Mouse (Mus musculus) liver, adult (tissue): ENCODE measurements at regions not wholly inside any gene's neighbourhood (a gene's known extent, or its start where the extent isn't known, plus 50 kb on each side); places are given as distances from the start of the nearest gene placed in this dataset.

Source experiments
- GATA4 ChIP-seq: IDR thresholded peaks from 2 replicates; pipeline ENCODE4 v1.6.1; 2014; ENCODE audit warnings: mild to moderate bottlenecking, low read length; ENCODE audit not compliant: insufficient replicate concordance

DNA sequence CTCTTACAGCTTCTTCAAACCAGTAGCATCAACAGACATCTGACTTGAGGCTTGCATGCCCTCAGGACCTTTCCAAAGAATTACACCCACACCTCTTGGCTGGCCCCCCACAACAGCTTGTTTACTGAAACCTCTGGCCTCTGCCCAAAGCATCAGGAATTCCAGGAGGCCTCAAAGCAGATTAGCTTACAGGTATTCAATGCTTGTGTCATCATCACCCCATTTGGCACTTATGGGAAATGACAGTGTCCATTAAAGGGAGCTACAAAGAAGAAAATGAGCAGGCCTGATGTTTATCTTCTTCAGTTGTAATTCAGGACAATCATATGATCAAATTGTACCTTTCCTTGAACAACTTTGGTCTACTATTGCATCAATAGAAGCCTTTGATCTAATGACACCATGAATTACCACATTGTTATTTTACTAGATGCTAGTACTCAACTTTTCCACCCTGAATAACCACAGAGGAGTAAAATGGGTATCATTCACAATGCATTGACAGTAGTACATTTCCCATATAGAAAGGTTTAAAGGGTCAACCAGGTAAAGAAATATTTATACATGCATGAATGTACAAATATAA lies 147.1 kb upstream of the Ahr start:
- no peak for TF ChIP-seq GATA4

DNA sequence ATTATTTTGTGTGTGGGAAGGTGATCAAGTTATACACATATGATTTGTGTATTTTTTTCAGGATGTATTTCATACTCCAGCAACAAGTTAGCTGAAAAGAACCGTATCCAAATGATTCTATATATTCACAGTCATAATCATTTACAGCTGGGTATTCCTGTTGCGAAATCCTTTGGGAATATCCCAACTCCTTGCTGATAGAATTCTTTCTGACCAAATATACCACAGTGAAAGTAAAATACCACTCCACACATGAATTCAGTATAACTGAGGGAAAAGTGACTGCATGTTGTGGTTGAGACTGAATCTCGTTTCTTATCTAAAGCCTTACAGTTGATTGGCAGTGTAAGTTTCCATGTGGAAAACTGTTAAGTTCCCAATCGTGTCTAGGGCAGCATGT lies 145.1 kb upstream of the Ahr start:
- no peak for TF ChIP-seq GATA4

DNA sequence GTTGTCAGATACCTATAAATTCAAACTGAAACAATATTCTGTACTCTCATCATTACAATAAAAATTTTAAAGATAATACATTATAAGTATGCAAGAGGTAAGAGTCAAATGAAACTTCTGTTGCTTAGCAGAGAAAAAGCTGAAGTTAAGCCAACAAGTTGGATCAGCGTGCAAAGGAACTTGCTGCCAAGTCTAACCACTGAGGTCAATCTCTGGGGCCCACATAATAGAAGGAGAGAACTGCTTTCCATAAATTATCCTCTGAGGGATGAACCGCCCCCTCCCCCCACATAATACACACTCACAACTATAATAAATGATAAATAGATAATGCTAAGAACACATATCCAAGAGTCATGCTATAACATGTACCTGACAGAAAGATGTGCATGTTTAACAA lies 144.2 kb upstream of the Ahr start:
- no peak for TF ChIP-seq GATA4

DNA sequence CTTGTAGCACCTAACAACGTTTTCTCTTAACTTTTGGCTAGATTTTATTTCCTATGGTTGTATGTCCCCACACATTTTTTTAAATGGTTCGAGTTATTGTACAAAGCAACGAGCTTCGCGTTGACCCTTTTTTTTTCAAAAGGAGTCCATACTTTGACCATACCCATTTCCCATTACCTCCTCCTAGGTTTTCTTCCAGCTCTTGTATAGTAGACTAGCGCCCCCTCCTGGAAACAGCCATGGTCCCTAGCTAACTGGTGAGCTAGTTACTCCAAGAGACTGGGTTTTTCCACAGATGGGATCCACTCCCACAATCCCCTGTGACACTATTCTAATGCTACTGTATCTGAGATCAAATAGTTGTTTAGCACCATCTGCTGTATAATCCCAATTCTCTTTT lies 139.6 kb upstream of the Ahr start:
- no peak for TF ChIP-seq GATA4

DNA sequence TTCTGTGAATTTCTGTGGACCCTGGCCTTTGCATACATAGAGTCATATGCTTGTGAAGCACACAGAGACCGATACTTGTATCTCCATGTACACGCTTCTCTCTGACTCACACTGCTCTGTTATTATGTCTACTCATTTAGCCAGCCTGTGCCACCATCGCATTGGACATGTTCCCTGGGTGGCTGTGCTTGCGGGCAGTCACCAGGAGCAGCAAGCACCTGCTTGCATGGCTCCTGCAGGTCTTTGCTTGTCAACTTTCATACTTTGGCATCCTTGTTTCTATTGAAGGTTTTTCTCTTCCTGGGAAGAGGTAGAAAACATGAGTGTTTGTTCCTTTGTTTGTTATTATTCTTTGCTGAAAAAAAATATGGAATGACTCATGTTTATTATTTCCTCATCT lies 136.1 kb upstream of the Ahr start:
- no peak for TF ChIP-seq GATA4

DNA sequence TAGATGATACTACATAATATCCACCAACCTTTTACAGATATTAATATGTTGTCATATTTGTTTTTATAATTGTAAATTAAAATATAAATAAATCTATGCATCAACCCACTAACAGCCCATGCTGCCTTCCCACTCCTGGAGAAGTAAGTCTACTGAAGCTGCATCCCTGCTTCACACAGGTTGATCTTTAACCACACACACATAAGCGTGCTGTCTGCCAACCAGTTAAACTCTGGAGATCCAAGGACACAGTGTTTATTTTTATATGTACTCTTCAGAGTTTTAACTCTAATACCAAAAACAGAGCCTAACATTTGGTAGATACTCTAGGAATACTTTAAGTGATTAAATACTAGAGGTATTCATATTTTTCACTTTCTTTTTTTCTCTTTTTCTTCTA lies 133.9 kb upstream of the Ahr start:
- no peak for TF ChIP-seq GATA4

DNA sequence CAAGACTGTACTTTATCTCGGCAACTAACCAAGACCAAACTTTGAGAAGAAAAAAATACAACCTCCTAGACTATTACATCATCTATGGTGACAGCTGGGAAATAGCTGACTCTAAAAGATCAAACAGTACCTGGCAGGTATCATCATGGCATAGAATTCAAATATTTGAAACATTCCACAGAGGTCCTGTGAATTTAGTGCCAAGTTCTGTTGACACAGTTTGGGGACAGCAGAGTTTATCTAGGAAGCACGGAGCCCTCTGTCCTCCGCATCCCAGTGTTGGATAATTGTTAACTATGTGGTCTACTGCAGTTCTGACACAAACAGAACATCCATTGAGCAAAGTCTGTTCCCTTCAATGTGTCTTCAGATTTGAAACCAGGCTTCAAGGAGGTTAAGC lies 132.9 kb upstream of the Ahr start:
- peak; percentile 39; the same call in 1 of the 2 replicates for TF ChIP-seq GATA4

DNA sequence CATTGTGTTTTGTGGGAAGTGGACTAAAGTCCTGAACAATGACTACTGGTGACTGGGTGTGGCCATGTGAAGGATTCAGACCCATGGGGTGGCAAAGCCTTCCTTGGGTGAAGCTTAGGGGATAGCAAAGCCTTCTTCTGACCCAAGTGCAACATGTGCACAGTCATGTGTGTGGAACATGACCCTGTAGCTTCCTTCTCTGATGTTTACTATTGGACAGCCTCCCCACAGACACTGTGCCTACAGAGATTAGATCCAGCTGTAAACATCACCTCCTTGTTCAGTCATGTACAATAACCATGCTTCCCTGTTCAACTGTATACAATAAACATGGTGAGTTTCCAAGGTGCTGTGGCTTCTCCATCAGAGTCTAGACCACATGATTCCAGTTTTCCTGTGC lies 132.4 kb upstream of the Ahr start:
- TF ChIP-seq GATA4 = no peak

DNA sequence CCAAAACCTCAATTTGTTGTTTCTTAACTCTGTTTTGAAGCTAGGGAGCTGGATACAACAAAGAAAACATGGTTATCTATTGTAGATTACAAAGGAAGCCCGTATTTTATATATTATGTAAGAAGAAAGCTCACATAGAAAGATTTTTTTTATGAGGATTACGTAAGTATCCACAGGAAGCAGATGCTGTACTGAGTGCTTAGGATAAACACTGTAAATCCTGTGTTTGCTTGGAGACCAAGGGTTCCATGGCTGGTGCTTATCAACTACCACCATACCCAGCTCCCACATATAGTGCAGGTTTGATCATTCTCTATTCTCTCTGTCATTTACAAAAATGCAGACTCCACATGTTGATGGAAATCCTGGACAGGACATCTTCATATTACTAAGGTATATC lies 131.2 kb upstream of the Ahr start:
- no peak for TF ChIP-seq GATA4

DNA sequence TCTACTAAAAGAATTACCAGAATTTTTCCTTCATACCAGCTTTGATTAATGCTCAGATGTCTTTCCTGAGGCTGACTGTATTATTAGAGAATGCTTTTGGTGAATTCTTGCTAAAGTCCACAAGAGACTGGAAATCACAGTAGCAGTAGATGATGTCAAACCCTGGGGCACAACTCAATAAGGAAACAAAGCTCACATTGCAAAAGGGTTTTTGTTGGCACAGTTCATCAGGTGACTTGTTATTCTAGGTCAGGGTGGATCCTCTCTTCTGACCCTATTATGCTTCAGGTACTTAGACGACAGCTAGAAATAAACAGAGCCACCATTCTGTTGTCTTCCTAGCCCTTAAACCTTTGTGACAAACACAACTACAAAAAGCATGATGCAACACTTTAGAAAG lies 128.2 kb upstream of the Ahr start:
- no peak for TF ChIP-seq GATA4

DNA sequence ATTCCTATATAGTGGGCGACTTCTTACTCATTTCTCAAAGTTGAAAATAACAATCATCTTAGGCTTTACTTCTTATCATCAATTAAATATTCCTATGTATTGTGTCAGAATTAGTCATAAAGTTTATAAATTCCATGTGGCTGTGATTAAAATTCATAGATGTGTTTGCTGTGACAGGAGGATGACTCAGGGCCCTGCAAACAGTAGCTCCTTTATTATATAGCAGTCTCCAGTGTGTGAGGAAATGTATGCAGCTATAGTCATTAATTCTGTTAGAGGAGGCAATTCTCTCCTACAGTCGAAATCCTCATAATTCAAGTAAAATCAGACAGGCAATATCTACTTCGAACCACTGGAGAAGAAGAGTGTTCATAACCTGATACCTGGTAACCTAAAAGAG lies 121.7 kb upstream of the Ahr start:
- TF ChIP-seq GATA4 = no peak

DNA sequence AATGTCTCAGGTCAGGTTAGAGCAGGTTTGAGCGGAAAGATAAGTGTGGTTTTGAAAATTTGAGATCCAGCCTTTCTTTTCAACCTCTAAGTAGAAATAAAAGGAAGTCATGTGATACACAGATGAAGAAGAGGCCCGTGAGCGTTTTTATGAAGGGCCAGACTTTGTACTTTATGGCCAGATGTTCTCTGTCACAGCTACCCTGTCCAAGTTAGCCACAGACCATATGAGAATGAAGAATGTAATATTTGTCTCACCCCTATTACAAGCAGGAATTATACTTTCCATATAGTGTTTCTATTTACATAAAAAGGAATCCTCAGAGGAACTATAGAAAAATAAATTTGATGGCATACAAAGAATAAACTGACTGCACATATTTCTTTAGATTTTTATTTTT lies 114.9 kb upstream of the Ahr start:
- no peak for TF ChIP-seq GATA4

DNA sequence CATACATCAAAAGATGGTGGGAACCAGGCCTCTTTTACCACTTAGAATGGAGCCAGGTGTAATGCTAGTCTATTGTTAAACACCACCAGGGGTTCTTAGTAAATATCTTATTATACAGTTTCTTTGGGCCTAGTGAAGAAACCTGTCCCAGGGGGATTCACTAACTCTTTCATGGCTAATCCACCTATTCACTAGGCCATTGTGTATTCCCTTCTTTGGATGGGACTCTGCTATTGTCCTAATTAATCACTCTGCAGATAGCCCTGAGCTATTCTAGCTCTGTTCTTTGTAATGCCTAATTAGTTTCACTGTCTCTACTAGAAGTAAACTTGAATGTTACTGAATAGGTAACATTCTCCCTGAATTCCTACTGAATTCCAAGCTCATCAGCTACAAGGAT lies 107.6 kb upstream of the Ahr start:
- TF ChIP-seq GATA4 = no peak

DNA sequence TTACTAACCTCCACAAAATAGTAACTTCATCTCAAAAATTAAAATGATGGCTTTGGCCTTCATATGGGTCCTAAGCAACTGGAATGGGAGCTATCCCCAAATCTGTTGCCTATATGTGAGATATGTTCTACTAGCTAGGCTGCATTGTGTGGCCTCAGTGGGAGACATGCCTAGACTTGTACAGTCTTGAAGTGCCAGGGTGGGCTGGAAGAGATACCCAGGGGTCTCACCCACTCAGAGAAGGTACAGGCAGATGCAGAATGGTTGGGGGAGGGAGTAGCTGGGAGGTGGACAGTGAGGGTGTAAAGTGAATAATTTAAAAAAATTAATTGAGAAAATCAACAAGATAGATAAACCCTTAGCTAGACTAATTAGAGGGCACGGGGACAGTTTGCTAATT lies 106.9 kb upstream of the Ahr start:
- no peak for TF ChIP-seq GATA4

DNA sequence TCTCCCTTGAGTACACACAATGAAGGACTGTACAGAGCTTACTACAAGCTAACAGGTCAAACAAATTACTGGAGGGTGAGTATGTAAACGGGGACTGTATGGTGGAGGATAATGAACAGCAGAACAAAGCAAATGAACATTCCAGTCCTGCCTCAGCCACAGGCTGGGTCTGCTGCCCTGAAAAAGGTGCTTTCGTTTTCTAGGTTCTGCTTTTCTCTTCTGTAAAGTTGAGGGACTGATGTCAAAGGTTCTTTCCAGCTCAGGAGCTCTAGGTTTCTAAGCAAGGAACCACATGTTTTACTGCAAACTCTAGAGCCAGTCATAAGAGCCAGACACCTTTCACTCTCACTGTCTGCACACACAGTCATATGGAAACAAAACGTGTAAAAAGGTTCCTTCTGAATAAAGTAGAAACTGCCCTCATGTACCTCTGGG lies 106.1 kb upstream of the Ahr start:
- TF ChIP-seq GATA4 = no peak

DNA sequence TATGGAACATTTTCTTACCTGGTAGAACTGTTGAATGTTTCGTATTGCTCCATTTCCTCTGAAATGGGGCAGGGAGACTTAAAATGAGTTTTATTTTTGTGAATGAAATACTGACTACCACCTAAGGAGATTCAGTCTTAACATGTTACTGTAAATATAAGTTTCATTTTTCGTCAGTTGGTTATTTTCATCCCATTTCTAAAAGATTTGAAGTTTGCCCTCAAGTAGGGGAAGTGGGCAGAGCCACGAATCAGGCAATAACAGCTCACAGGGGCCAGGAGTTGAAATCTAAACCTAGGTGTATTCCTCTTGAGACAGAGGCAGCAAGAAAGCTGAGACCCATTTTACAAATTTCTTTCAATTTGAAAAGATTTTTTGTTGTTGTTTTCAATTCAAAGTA lies 88.6 kb upstream of the Ahr start:
- no peak for TF ChIP-seq GATA4

DNA sequence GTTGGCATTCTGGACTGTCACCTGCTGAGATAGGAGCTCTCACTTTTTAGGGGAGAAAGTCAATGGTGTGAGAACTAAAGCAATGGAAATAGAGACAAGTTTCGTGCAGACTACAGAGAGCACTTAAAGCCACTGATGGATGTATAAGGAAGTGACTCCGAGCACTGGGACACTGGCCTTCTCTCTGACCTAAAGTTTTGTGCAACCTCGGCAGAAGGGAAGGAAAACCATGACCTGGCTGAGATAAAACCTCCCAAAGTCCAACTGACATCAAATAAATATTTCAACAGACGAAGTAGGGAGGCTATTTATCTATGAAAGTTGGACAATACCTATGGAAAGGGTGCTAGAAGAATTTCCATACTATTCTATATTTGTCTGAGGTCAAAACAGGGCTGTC lies 80.0 kb upstream of the Ahr start:
- peak; percentile 53; the same call in 1 of the 2 replicates for TF ChIP-seq GATA4

DNA sequence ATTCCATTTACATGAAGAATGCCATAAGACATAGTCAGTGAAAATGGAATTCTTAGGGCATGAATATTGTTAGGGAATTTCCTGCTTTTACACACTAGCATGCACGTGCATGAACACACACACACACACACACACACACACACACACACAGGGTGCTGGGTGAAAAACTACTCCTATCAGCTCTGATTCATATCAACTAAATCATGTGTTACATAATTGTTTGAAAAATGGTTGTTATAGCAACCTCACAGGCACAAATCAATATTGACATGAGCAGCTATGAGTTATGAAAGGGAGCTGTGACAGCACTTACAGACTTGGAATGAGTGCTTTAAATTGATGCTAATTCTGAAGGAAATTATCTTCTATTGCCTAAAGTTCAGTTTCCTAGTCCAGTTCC lies 72.8 kb upstream of the Ahr start:
- no peak for TF ChIP-seq GATA4
